Comparison of ENCODE assay signal across 16 mouse cellular contexts in genomic region chr5:36719135-36719534, GRCm38 (mm10). TPM values are rescaled to one million over a fixed set of nuclear protein-coding genes. Genes with fewer than 3 reads are reported as not detected.
DNase-seq lines count a peak whose midpoint lies in the region; ATAC-seq and TF ChIP-seq lines count a peak whose summit lies in the region.
"Had no signal": no experiment of that assay in that cellular context is flagged by ENCODE, and none has a peak within 500 bp of the region (broad histone marks: within the 10 kb centered on the region; RNA-seq: fewer than 3 reads in every experiment).

No protein-coding gene starts in this region.

- ATAC-seq in megakaryocyte, adult 5-6 weeks (ENCODE audit: poor library complexity, severe bottlenecking): no peak
- no peak for ATAC-seq in forebrain, embryonic 12.5 days (ENCODE audit: low FRiP score)
- ATAC-seq: forebrain, embryonic 16.5 days; intestine, embryonic 15.5 days had no signal

- 80% methylated on average over 5 of the region's 5 CpGs for WGBS in forebrain, embryonic 12.5 days

- H3K36me3 ChIP-seq in megakaryocyte, embryonic 14.5 days (replicated peaks; ENCODE audit: low read length): no peaks in the 10 kb centered on the region
- H3K36me3 ChIP-seq in forebrain, embryonic 12.5 days (replicated peaks): no peaks in the 10 kb centered on the region
- H3K36me3 ChIP-seq: embryonic facial prominence, embryonic 10.5 days; heart, embryonic 12.5 days; hindbrain, embryonic 10.5 days; intestine, embryonic 15.5 days had no signal

- intact Hi-C loops in gastrocnemius, adult 2 months (cut with DNase I): no loop called here
- intact Hi-C loops in gastrocnemius, postnatal 14 days (cut with DNase I; ENCODE audit: low total_unique reads): no loop called here

- peaks cover 93% of the 10 kb centered on the region for H3K4me1 ChIP-seq in megakaryocyte, embryonic 14.5 days
- H3K4me1 ChIP-seq in forebrain, embryonic 12.5 days: no peaks in the 10 kb centered on the region

- no peak overlapping the region for H3K27ac ChIP-seq in gastrocnemius, adult 2 months
- no peak overlapping the region for H3K27ac ChIP-seq in forebrain, embryonic 12.5 days
- H3K27ac ChIP-seq: embryonic facial prominence, embryonic 10.5 days; hindbrain, embryonic 10.5 days; hindbrain, embryonic 14.5 days; intestine, embryonic 15.5 days had no signal

- peak; percentile 55 to 58 for DNase-seq in cerebellum, postnatal 14 days
- DNase-seq in cerebellum, adult 8-10 months: no peak
- peak; percentile 10 for DNase-seq in gastrocnemius, adult 2 months
- no peak for DNase-seq in gastrocnemius, postnatal 14 days
- no peak for DNase-seq in right cerebral cortex, postnatal 25 days
- DNase-seq: adrenal gland, postnatal 10 days; heart, adult 18-20 months had no signal

- TF ChIP-seq CTCF in gastrocnemius, adult 2 months (IDR thresholded peaks at IDR 0.05): no peak

- no peak overlapping the region for H3K4me2 ChIP-seq in forebrain, embryonic 12.5 days
- H3K4me2 ChIP-seq: heart, embryonic 12.5 days; hindbrain, embryonic 14.5 days; intestine, embryonic 15.5 days had no signal

- H3K9ac ChIP-seq in forebrain, embryonic 12.5 days: no peak overlapping the region
- H3K9ac ChIP-seq: heart, embryonic 12.5 days; hindbrain, embryonic 14.5 days; intestine, embryonic 15.5 days had no signal

- H3K4me3 ChIP-seq in gastrocnemius, adult 2 months: no peak overlapping the region
- peak overlapping the region; percentile 47 for H3K4me3 ChIP-seq in megakaryocyte, embryonic 14.5 days (replicated peaks)
- no peak overlapping the region for H3K4me3 ChIP-seq in forebrain, embryonic 12.5 days (replicated peaks)
- H3K4me3 ChIP-seq: embryonic facial prominence, embryonic 10.5 days; heart, embryonic 12.5 days; hindbrain, embryonic 10.5 days; intestine, embryonic 15.5 days had no signal

- H3K27me3 ChIP-seq in megakaryocyte, embryonic 14.5 days (replicated peaks): peaks cover 17% of the 10 kb centered on the region
- H3K27me3 ChIP-seq in forebrain, embryonic 12.5 days: no peaks in the 10 kb centered on the region
- H3K27me3 ChIP-seq: heart, embryonic 12.5 days; intestine, embryonic 15.5 days had no signal

- no peaks in the 10 kb centered on the region for H3K9me3 ChIP-seq in megakaryocyte, embryonic 14.5 days
- H3K9me3 ChIP-seq in forebrain, embryonic 12.5 days: no peaks in the 10 kb centered on the region
- H3K9me3 ChIP-seq: embryonic facial prominence, embryonic 10.5 days; heart, embryonic 12.5 days; hindbrain, embryonic 10.5 days; intestine, embryonic 15.5 days had no signal

RNA-seq across cellular contexts. Expression of gene D5Ertd579e, which starts 23.3 kb away (rescaled TPM):
- 10 to 100 TPM; 86.4 to 98.1 TPM for total RNA-seq in gastrocnemius, adult 2 months (2021)
- 10 to 100 TPM; 52.2 to 54.5 TPM for total RNA-seq in gastrocnemius, postnatal 14 days (2021)
- polyA plus RNA-seq in megakaryocyte, embryonic 14.5 days (2012; ENCODE audit: insufficient read depth, low replicate concordance): 3.7 and 4.2 TPM in 2 replicates
- 20.0 and 27.1 TPM in 2 replicates for total RNA-seq in megakaryocyte, adult 5-6 weeks (2015)
- 35.9 and 36.0 TPM in 2 replicates for total RNA-seq in megakaryocyte, adult 5-6 weeks (2017)
- polyA plus RNA-seq in forebrain, embryonic 12.5 days (2016; fragmentation: Nextera tagmentation; extraction: Ambion mirVana): 44.2 and 46.6 TPM in 2 replicates

RNA-seq across cellular contexts. Expression of gene Bloc1s4, which starts 29.3 kb away (rescaled TPM):
- total RNA-seq in gastrocnemius, adult 2 months (2021): 10 to 100 TPM in 1 of 2 experiments, 1 to 10 TPM in 1; 9.1 to 11.0 TPM
- total RNA-seq in gastrocnemius, postnatal 14 days (2021): 1 to 10 TPM; 8.0 to 9.2 TPM
- 27.2 and 43.7 TPM in 2 replicates for polyA plus RNA-seq in megakaryocyte, embryonic 14.5 days (2012; ENCODE audit: insufficient read depth, low replicate concordance)
- 11.4 and 14.9 TPM in 2 replicates for total RNA-seq in megakaryocyte, adult 5-6 weeks (2015)
- total RNA-seq in megakaryocyte, adult 5-6 weeks (2017): 12.2 and 13.2 TPM in 2 replicates
- 25.3 TPM in 2 replicates for polyA plus RNA-seq in forebrain, embryonic 12.5 days (2016; fragmentation: Nextera tagmentation; extraction: Ambion mirVana)

Comparison
In these comparisons a context has a peak if more than half of its experiments do, and no peak if none do; other contexts are left out.
1. DNase-seq: peak in cerebellum, postnatal 14 days (2 of 2) and gastrocnemius, adult 2 months (single experiment); none in cerebellum, adult 8-10 months (single experiment), gastrocnemius, postnatal 14 days (single experiment) and right cerebral cortex, postnatal 25 days (single experiment).